Mouse (Mus musculus) forebrain, embryonic 14.5 days (tissue): Measurements from ENCODE around the gene Myo10. TPM values are rescaled to one million over a fixed set of nuclear protein-coding genes. Genes with fewer than 3 reads are reported as not detected.

Experiments
- ATAC-seq: fragments of 200-750 bp; cut with Nextera tagmentation; 2 replicates; pipeline ENCODE4 v1.8.0; 2017; ENCODE audit warnings: mild to moderate bottlenecking, moderate library complexity
- DNase-seq: peaks from one replicate; pipeline ENCODE4 v3.0.0-alpha.2; 2015; ENCODE audit warnings: low spot score
- H3K27ac ChIP-seq: fragments of 300-500 bp; sonication (generic); 2 replicates; pipeline ENCODE4 v1.5.1; 2014; ENCODE audit warnings: low read depth, mild to moderate bottlenecking, control low read depth, low read length, moderate library complexity
- H3K27me3 ChIP-seq: fragments of 300-500 bp; sonication (generic); replicated peaks from 2 replicates; pipeline ENCODE4 v1.6.1; 2014; ENCODE audit warnings: low read length, control low read depth, mixed read lengths; ENCODE audit not compliant: control insufficient read depth, insufficient read depth
- H3K36me3 ChIP-seq: fragments of 300-500 bp; sonication (generic); 2 replicates; pipeline ENCODE4 v1.6.1; 2014; ENCODE audit warnings: low read length, control low read depth; ENCODE audit not compliant: control insufficient read depth, insufficient read depth
- H3K4me1 ChIP-seq: fragments of 300-500 bp; sonication (generic); 2 replicates; pipeline ENCODE4 v1.6.1; 2014; ENCODE audit warnings: antibody characterized with exemption, low read length, control low read depth; ENCODE audit not compliant: control insufficient read depth, insufficient read depth
- H3K4me2 ChIP-seq: fragments of 300-500 bp; sonication (generic); 2 replicates; pipeline ENCODE4 v1.6.1; 2014; ENCODE audit warnings: mild to moderate bottlenecking, control low read depth, low read length
- H3K4me3 ChIP-seq: fragments of 300-500 bp; sonication (generic); 2 replicates; pipeline ENCODE4 v1.5.1; 2014; ENCODE audit warnings: low read depth, low read length, control low read depth
- H3K9ac ChIP-seq: fragments of 300-500 bp; sonication (generic); 2 replicates; pipeline ENCODE4 v1.6.1; 2014; ENCODE audit warnings: mild to moderate bottlenecking, low read length, control low read depth, moderate library complexity
- H3K9me3 ChIP-seq: fragments of 300-500 bp; sonication (generic); replicated peaks from 2 replicates; pipeline ENCODE4 v1.6.1; 2016; ENCODE audit warnings: low read length, control low read depth, mixed read lengths; ENCODE audit not compliant: control insufficient read depth
- whole genome bisulfite sequencing: fragments of 180-500 bp; shearing (Covaris S2); extraction: QIAGEN DNeasy Blood & Tissue Kit; methylation state at CpG from one replicate; pipeline ENCODE4 v1.1.7; 2014; 5-methylcytosine and 5-hydroxymethylcytosine counted together
- polyA plus RNA-seq: library from polyadenylated mRNA; unstranded; fragments of >200 nt; fragmentation: Nextera tagmentation; extraction: Ambion mirVana; gene quantifications from 2 replicates; pipeline ENCODE4 v1.2.1, GENCODE M21; 2014

The Myo10 gene
- polyA plus RNA-seq, 1 experiment from 2014 or later: 36.2 TPM

DNA sequence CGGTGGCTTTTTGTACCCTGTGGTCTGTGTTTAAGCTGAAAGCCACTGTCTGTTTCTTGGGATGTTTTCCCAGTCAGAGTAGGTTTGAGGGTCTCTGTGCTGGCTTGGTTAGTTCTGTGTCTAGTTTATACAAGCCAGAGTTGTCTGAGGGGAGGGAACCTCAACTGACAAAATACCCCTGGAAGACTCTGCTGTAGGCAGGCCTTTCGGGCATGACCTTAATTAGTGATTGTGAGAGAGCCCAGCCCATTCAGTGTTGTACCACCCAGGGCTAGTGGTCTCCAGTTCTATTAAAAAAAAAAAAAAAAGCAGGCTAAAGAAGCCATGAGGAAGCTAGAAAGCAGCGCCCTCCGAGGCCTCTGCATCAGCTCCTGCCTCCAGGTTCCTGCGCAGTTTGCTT is 30.0 kb downstream of the Myo10 start:
- Histone ChIP-seq H3K4me2 (no peak overlapping the region), H3K27me3 (no peaks in the 10 kb centered on the region), H3K4me1 (no peaks in the 10 kb centered on the region), H3K9me3 (no peaks in the 10 kb centered on the region), H3K27ac (no peak overlapping the region), H3K4me3 (no peak overlapping the region), H3K9ac (no peak overlapping the region), H3K36me3 (no peaks in the 10 kb centered on the region)
- ATAC-seq (no peak), DNase-seq (no peak)
- 37% methylated on average over 5 of the region's 5 CpGs for WGBS

DNA sequence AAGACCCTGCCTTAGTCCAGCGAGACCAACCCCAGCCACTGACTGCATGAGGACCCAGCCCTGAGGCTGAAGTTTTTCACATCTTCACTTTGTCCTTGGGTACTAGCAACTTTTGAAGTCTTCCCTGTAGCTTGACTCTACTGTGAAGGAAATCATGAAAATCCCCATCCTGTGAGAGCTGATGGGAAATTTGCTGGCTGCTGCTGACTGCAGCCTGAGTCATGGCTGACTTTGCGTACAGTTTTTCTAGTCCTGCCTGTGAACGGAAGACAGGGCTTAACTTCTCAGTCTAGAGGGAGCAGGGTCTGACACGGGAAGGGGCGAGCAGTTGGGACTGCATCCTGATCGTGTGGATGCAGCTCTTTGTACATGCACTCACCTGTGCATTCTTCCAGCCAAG is 30.6 kb downstream of the Myo10 start:
- no peaks in the 10 kb centered on the region for H3K9me3 ChIP-seq
- WGBS: 75% methylated on average over 6 of the region's 6 CpGs
- no peak overlapping the region for H3K4me2 ChIP-seq
- H3K4me3 ChIP-seq: no peak overlapping the region
- no peaks in the 10 kb centered on the region for H3K4me1 ChIP-seq
- DNase-seq: no peak
- no peaks in the 10 kb centered on the region for H3K27me3 ChIP-seq
- ATAC-seq: no peak
- H3K36me3 ChIP-seq: no peaks in the 10 kb centered on the region
- no peak overlapping the region for H3K27ac ChIP-seq
- H3K9ac ChIP-seq: no peak overlapping the region

DNA sequence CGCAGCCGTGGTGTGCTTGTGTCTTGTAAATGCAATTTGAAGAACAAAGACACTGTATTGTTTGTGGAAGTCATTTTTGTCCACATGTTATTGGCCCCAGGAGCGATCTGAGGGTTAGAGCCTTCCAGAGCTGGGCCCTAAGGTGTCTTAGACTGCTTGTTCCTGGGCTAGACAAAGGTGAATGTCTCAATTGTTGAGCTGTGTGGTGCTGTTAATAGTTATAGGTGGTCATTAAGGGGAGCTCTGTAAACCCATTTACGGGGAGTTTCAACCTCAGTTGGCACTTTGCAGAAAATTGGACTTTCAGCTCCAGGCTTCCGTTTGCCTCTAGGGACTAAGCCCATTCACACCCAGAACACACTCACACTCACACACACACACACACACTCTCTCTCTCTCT is 31.4 kb downstream of the Myo10 start:
- 70% methylated on average over 5 of the region's 5 CpGs for WGBS
- DNase-seq: no peak
- Histone ChIP-seq H3K27me3 (no peaks in the 10 kb centered on the region), H3K27ac (no peak overlapping the region), H3K9ac (no peak overlapping the region), H3K4me2 (no peak overlapping the region), H3K9me3 (no peaks in the 10 kb centered on the region), H3K4me1 (no peaks in the 10 kb centered on the region), H3K4me3 (no peak overlapping the region), H3K36me3 (no peaks in the 10 kb centered on the region)
- ATAC-seq: no peak

DNA sequence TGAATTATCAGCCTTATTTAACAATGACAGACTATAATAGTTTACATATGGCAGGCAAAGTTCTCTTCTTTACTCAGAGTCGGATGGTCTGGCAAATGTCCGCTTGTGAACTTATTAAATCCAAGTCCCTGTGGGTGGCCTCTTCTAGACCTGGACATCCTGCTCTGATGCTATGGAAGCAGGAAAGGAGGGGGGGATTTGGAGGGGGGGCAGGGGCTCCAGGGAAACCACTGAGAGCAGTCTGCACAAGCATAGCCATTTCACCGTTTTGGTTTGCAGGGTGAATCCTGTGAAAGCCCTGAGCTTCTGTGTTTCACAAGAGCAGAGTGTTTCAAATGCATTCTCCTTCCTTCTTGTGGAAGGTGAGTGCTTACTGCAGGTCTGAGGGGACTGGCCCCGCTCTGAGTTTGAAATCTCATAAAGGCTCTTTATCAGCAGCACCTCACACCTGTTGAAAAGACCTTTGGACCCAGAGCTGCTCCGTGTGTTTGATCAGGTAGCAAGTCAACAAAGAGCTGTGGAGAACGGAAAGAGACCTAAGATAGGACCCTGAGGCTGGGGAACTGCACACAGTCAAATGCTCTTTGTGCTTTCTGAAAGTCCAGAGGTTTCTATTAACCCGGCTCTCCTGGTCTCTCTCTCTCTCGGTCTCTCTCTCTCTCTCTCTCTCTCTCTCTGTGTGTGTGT is 40.7 kb downstream of the Myo10 start:
- Histone ChIP-seq H3K9ac (no peak overlapping the region), H3K4me3 (no peak overlapping the region), H3K27me3 (0 out of 2 replicates have a peak, but pooled peaks cover 4% of the 10 kb centered on the region), H3K36me3 (no peaks in the 10 kb centered on the region), H3K9me3 (no peaks in the 10 kb centered on the region), H3K27ac (no peak overlapping the region), H3K4me2 (no peak overlapping the region), H3K4me1 (no peaks in the 10 kb centered on the region)
- ATAC-seq (no peak), DNase-seq (no peak)
- 50% methylated on average over 8 of the region's 8 CpGs for WGBS

DNA sequence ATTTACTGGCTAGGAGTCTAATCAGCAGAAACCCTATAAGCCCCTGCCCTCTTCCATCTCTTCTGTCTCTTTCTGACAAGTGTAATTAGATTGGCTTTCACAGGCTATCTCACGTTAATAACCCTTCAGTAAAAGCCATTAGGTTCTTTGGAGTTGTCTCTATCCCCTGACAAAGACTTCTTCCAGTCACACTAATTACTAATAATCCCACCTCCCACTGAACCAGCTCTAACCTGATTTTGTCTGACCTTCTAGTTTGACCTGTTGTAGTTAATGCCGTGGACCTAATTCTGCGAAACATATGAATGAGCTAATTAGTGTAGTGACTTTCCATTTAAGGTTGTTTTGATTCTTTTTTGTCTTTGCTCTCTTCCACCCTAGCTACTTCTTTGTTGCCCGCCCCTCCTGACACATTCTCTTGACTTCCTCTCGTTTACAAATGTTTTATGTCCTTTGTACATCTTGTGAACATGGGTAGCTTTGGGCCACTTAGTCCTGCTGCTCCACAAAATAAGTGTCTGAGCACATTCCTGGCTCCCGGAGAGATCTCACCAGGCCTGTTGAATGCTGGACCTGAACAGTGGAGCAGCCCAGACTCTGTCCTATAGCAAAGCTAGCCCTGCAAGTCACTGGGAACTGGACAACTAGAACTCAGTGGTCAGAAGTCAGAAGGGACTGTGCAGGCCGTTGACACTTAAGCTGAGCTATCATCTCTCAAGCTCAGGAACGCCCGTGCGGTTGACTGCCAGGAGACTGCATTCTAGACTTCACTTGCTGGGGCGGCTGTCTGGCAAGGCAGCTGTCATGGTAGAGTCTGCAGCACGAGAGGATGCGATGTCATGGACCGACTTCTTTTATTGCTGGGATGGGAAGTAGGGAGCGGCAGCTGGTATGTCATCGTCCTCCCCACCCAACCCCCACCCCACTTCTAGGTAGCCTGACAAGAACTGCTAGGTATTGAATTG is 47.2 kb downstream of the Myo10 start:
- no peak for ATAC-seq
- H3K27me3 ChIP-seq: 0 out of 2 replicates have a peak, but pooled peaks cover 6% of the 10 kb centered on the region
- H3K27ac ChIP-seq: no peak overlapping the region
- no peaks in the 10 kb centered on the region for H3K4me1 ChIP-seq
- WGBS: 22% methylated on average over 16 of the region's 16 CpGs
- H3K4me3 ChIP-seq: no peak overlapping the region
- no peaks in the 10 kb centered on the region for H3K9me3 ChIP-seq
- H3K9ac ChIP-seq: no peak overlapping the region
- no peak overlapping the region for H3K4me2 ChIP-seq
- H3K36me3 ChIP-seq: no peaks in the 10 kb centered on the region
- DNase-seq: no peak

DNA sequence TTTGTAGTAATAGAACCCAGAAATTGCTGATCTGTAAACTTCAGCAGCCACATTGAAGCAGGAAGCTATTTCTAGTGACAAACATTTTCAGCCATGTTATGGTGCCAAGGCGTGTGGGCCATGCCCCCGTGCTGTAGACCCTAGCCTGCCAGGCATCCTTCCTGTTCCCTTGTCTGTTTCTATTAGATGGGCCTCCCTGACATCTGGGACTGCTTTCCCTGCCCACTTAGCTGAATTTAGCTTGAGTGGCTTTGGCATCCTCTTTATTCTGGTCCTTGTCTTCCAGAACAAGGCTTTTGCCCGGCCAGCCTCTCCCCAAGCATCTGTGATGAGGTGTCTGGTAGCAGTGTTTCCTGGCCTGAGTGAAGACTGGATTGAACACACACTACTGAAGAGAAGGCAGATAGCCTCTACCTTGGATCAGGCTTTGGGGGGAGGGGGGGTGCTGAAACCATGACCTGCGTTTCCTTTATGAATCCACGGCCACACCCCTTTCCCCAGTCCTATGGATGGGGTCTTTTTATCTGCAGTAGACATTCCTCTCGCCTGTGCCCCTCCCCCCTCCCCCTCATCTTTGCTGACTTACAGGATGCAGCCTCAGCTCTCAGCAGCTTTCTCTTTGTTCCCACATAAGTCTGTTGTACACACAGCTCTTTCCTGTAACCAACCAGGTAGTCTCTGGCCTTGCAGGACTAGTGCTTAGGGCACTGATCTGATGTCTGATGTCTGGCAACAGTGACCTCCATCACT is 51.1 kb downstream of the Myo10 start:
- Histone ChIP-seq H3K27ac (no peak overlapping the region), H3K27me3 (no peaks in the 10 kb centered on the region), H3K9ac (no peak overlapping the region), H3K4me2 (no peak overlapping the region), H3K36me3 (no peaks in the 10 kb centered on the region), H3K4me3 (no peak overlapping the region), H3K4me1 (peaks cover 13% of the 10 kb centered on the region), H3K9me3 (no peaks in the 10 kb centered on the region)
- 51% methylated on average over 6 of the region's 6 CpGs for WGBS
- ATAC-seq (0 out of 2 replicates have a peak, but pooled peaks have one; percentile 6), DNase-seq (no peak)

DNA sequence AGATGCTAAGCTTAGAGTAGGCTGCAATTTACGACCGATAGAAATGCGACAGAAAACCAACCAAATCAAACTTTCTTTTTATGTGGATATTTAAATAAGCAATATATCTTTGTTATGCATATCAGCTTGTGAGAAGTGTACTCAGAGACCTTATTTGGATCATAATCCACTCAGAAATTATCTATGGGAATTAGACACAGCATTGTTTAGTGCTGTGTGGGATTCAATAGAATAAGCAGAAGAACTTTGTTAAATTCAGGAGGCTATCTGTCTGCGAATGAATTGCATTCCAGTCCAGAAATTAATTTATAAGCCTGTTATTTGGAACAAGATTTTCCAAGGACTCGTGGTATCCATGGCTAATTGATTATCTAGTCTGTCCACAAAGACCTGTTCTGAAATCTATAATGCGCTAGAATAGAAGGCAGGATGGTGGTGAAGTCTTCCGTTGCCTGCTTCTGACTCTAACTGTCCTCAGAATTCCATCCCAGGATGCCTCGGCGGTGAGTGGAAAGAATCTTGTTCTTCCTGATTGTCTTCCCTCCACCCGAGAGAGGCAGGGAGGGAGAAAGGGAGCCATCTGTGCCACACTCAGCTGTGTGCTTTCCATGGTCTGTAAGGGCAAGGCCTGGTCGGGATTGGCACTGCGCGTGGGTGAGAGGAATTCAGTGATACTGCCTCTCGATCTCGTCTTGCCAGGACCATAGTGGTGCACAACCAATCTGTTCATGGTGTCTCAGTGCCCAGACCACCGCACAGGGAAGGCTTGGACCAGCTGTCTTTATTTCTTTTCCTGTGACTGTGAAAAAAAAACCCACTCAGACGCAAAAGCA is 52.0 kb downstream of the Myo10 start:
- Histone ChIP-seq H3K4me1 (peaks cover 13% of the 10 kb centered on the region), H3K4me2 (no peak overlapping the region), H3K9ac (no peak overlapping the region), H3K27ac (no peak overlapping the region), H3K27me3 (no peaks in the 10 kb centered on the region), H3K9me3 (no peaks in the 10 kb centered on the region), H3K36me3 (no peaks in the 10 kb centered on the region), H3K4me3 (no peak overlapping the region)
- ATAC-seq (peak; percentile 35; the same call in 1 of the 2 replicates), DNase-seq (peak; percentile 46)
- WGBS: 71% methylated on average over 17 of the region's 17 CpGs

DNA sequence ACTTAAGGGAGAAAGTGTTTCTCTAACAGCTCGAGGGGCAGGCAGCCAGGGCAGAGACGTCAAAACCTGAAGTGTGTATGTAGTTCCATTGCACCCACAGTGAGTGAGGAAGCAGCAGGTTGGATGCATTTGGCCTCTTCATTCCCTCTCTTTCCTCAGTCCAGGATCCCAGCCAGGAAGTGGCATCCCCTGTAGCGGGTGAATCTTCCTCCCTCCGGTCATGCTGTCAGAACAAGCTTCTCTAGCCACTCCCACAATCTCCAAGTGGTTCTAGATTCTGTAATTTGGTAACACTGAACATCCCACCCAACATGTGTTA is 52.6 kb downstream of the Myo10 start:
- Histone ChIP-seq H3K4me3 (no peak overlapping the region), H3K4me1 (peaks cover 13% of the 10 kb centered on the region), H3K4me2 (no peak overlapping the region), H3K9ac (no peak overlapping the region), H3K36me3 (no peaks in the 10 kb centered on the region), H3K27me3 (no peaks in the 10 kb centered on the region), H3K27ac (no peak overlapping the region), H3K9me3 (no peaks in the 10 kb centered on the region)
- ATAC-seq (no peak), DNase-seq (no peak)
- WGBS: 79% methylated on average over 4 of the region's 4 CpGs
